Mouse (Mus musculus) limb, embryonic 11.5 days (tissue): ENCODE measurements at regions not wholly inside any gene's neighbourhood (a gene's known extent, or its start where the extent isn't known, plus 50 kb on each side); places are given as distances from the start of the nearest gene placed in this dataset.

Source experiments
- ATAC-seq: fragments of 200-750 bp; cut with Nextera tagmentation; 2 replicates; pipeline ENCODE4 v1.8.0; 2017; ENCODE audit warnings: low read depth; ENCODE audit not compliant: insufficient number of reproducible peaks, low FRiP score, low TSS enrichment
- DNase-seq: peaks from one replicate; pipeline ENCODE4 v3.0.0-alpha.2; 2015; ENCODE audit warnings: low spot score
- H3K27ac ChIP-seq: fragments of 300-500 bp; sonication (generic); replicated peaks from 2 replicates; pipeline ENCODE4 v1.5.1; 2014; ENCODE audit warnings: low read depth, mild to moderate bottlenecking, low read length
- H3K27me3 ChIP-seq: fragments of 300-500 bp; sonication (generic); 2 replicates; pipeline ENCODE4 v1.6.1; 2014; ENCODE audit warnings: mild to moderate bottlenecking, low read length, mixed read lengths; ENCODE audit not compliant: control insufficient read depth, insufficient read depth
- H3K36me3 ChIP-seq: fragments of 300-500 bp; sonication (generic); 2 replicates; pipeline ENCODE4 v1.6.1; 2014; ENCODE audit warnings: mild to moderate bottlenecking, low read length, moderate library complexity, mixed read lengths; ENCODE audit not compliant: control insufficient read depth, insufficient read depth
- H3K4me1 ChIP-seq: fragments of 300-500 bp; sonication (generic); 2 replicates; pipeline ENCODE4 v1.6.1; 2014; ENCODE audit warnings: low read length, mixed read lengths; ENCODE audit not compliant: control insufficient read depth, insufficient read depth
- H3K4me2 ChIP-seq: fragments of 300-500 bp; sonication (generic); 2 replicates; pipeline ENCODE4 v1.6.1; 2014; ENCODE audit warnings: low read depth, mild to moderate bottlenecking, moderate library complexity; ENCODE audit not compliant: severe bottlenecking
- H3K4me3 ChIP-seq: fragments of 300-500 bp; sonication (generic); 2 replicates; pipeline ENCODE4 v1.5.1; 2014; ENCODE audit warnings: low read depth, low read length
- H3K9ac ChIP-seq: fragments of 300-500 bp; sonication (generic); 2 replicates; pipeline ENCODE4 v1.6.1; 2014; ENCODE audit warnings: mild to moderate bottlenecking, low read length
- H3K9me3 ChIP-seq: fragments of 300-500 bp; sonication (generic); 2 replicates; pipeline ENCODE4 v1.6.1; 2016; ENCODE audit warnings: low read length; ENCODE audit not compliant: control insufficient read depth
- WGBS: fragments of 180-500 bp; shearing (Covaris S2); extraction: QIAGEN DNeasy Blood & Tissue Kit; methylation state at CpG from one replicate; pipeline ENCODE4 v1.1.7; 2014; 5-methylcytosine and 5-hydroxymethylcytosine counted together

DNA sequence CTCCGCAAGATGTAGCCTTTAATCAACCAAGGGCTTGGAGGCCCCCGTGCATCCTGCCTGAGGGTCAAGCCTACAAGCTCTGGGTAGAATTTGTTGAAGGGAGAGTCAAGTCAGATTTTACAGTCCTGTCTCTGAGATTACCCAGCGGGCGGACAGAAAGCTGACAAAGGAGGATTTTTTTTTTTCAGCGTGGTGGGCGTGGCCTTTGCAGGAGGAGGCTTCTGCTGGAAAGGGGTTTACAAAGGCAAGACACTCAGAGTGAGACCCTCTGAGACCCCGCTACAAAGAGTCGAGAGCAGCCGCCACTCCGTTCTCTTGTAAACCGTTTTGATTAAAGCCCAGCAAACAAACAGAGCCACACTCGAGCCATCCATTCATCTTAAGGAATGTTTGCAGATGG, 92.1 kb upstream of the Dynlrb2 start:
- Histone ChIP-seq H3K4me3 (no peak overlapping the region), H3K27me3 (0 out of 2 replicates have a peak, but pooled peaks cover 2% of the 10 kb centered on the region), H3K27ac (no peak overlapping the region), H3K36me3 (no peaks in the 10 kb centered on the region), H3K9me3 (no peaks in the 10 kb centered on the region), H3K4me1 (no peaks in the 10 kb centered on the region), H3K4me2 (peak overlapping the region; percentile 11; the same call in 1 of the 2 replicates), H3K9ac (no peak overlapping the region)
- ATAC-seq (no peak), DNase-seq (peak; percentile 21)
- 35% methylated on average over 12 of the region's 12 CpGs for WGBS

DNA sequence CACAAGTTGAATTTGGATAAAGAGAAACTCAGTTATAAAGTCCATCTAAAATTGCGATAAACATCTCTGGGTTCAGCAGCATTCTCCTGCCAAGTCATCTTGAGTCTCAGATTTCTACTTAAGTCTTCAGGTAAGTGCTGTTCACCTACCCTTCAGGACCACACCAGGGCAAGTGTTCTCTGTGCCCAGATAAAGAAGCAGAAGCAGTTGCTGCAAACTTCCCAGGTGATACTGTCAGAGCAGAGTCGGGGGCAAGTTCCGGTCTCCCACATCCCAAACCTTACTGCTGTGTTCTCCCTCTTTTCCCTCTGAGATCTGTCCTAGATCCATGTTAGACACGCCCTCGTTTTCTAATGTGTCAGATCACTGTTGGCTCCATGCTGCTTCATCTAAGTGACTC, 94.7 kb upstream of the Dynlrb2 start:
- DNase-seq (no peak), ATAC-seq (no peak)
- WGBS = 83% methylated on average over 5 of the region's 5 CpGs
- Histone ChIP-seq H3K4me3 (no peak overlapping the region), H3K27ac (no peak overlapping the region), H3K9ac (no peak overlapping the region), H3K4me2 (no peak overlapping the region), H3K4me1 (no peaks in the 10 kb centered on the region), H3K27me3 (0 out of 2 replicates have a peak, but pooled peaks cover 2% of the 10 kb centered on the region), H3K9me3 (no peaks in the 10 kb centered on the region), H3K36me3 (no peaks in the 10 kb centered on the region)

DNA sequence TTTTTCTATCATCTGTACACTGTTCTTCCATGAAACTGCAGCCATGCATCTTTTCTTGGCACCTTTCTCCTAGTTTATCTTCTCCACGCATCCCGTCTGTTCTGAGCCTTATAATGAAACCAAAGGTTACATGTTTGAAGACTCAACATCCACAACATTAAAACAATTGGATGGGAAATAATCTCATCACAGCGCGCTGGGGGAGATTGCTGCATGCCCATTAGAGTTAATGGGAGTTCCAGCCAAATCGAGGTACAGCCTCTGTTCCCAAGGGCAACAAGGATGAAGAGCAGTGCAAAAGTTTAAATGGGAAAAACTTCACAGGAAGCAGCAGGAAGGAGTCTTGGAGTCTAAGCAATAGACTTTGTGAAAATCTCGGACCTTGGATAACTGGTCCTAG, 95.8 kb upstream of the Dynlrb2 start:
- DNase-seq (no peak), ATAC-seq (no peak)
- Histone ChIP-seq H3K4me1 (no peaks in the 10 kb centered on the region), H3K27me3 (0 out of 2 replicates have a peak, but pooled peaks cover 2% of the 10 kb centered on the region), H3K9ac (no peak overlapping the region), H3K4me2 (no peak overlapping the region), H3K9me3 (no peaks in the 10 kb centered on the region), H3K4me3 (no peak overlapping the region), H3K27ac (no peak overlapping the region), H3K36me3 (no peaks in the 10 kb centered on the region)
- WGBS = 90% methylated on average over 6 of the region's 6 CpGs

GRCm38 (mm10) chr8:116404571-116404970, 100.2 kb upstream of the Dynlrb2 start:
- Histone ChIP-seq H3K36me3 (no peaks in the 10 kb centered on the region), H3K4me3 (no peak overlapping the region), H3K4me2 (no peak overlapping the region), H3K9me3 (no peaks in the 10 kb centered on the region), H3K4me1 (no peaks in the 10 kb centered on the region), H3K27me3 (no peaks in the 10 kb centered on the region), H3K9ac (no peak overlapping the region), H3K27ac (no peak overlapping the region)
- DNase-seq (no peak), ATAC-seq (no peak)

GRCm38 (mm10) chr8:116403366-116403765, 101.4 kb upstream of the Dynlrb2 start:
- Histone ChIP-seq H3K27me3 (no peaks in the 10 kb centered on the region), H3K4me3 (no peak overlapping the region), H3K9me3 (no peaks in the 10 kb centered on the region), H3K36me3 (no peaks in the 10 kb centered on the region), H3K9ac (no peak overlapping the region), H3K27ac (no peak overlapping the region), H3K4me2 (no peak overlapping the region), H3K4me1 (no peaks in the 10 kb centered on the region)
- 68% methylated on average over 5 of the region's 5 CpGs for WGBS
- DNase-seq (no peak), ATAC-seq (no peak)

DNA sequence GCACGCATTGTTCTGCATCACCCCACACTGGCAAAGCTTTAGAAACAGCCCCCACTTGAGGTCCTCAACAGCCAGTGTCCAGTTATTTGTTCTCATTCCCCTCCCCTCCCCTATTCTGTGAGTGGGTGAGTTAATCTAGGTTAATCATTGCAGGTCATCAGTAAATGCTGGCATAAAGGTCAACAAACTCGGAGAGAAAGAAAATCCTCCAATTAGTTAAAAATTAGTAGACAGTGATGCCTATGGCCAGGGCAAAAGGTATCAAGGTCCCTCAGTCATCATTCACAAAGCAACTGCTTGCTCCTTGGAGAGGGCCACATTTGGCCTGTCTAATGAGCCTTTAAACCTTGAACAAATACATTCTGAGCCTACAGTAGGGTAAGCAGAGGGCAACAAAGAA, 105.3 kb upstream of the Dynlrb2 start:
- 75% methylated on average over 2 of the region's 2 CpGs for WGBS
- no peaks in the 10 kb centered on the region for H3K4me1 ChIP-seq

GRCm38 (mm10) chr8:116398565-116399205, 106.1 kb upstream of the Dynlrb2 start:
- H3K36me3 ChIP-seq = no peaks in the 10 kb centered on the region
- no peaks in the 10 kb centered on the region for H3K27me3 ChIP-seq
- ATAC-seq (no peak), DNase-seq (no peak)
- 88% methylated on average over 11 of the region's 11 CpGs for WGBS
- H3K4me1 ChIP-seq = no peaks in the 10 kb centered on the region
- no peak overlapping the region for H3K4me3 ChIP-seq
- no peak overlapping the region for H3K27ac ChIP-seq
- H3K9ac ChIP-seq = no peak overlapping the region
- H3K9me3 ChIP-seq = no peaks in the 10 kb centered on the region
- no peak overlapping the region for H3K4me2 ChIP-seq

More for the DNA sequence above, 105.3 kb upstream of the Dynlrb2 start:
- Histone ChIP-seq H3K9ac (no peak overlapping the region), H3K9me3 (no peaks in the 10 kb centered on the region), H3K27me3 (no peaks in the 10 kb centered on the region), H3K27ac (no peak overlapping the region), H3K36me3 (no peaks in the 10 kb centered on the region), H3K4me2 (no peak overlapping the region), H3K4me3 (no peak overlapping the region)
- no peak for DNase-seq
- ATAC-seq = no peak

- Histone ChIP-seq H3K4me3 (no peak overlapping the region), H3K27ac (no peak overlapping the region)
- 76% methylated on average over 23 of the region's 23 CpGs for WGBS
Measured at GRCm38 (mm10) chr8:116385193-116385955, 119.4 kb upstream of the Dynlrb2 start.

More at GRCm38 (mm10) chr8:116385193-116385955, 119.4 kb upstream of the Dynlrb2 start:
- no peaks in the 10 kb centered on the region for H3K9me3 ChIP-seq
- DNase-seq = no peak
- H3K4me1 ChIP-seq = peaks cover 4% of the 10 kb centered on the region; the same call in 1 of the 2 replicates
- no peaks in the 10 kb centered on the region for H3K27me3 ChIP-seq
- ATAC-seq = no peak
- no peak overlapping the region for H3K9ac ChIP-seq
- no peaks in the 10 kb centered on the region for H3K36me3 ChIP-seq
- H3K4me2 ChIP-seq = no peak overlapping the region
